Mouse (Mus musculus) forebrain, postnatal 0 days (tissue): ENCODE results near the gene Lats1. TPM values are rescaled to one million over a fixed set of nuclear protein-coding genes. Genes with fewer than 3 reads are reported as not detected.

Source experiments
- ATAC-seq: fragments of 200-750 bp; cut with Nextera tagmentation; 2 replicates; pipeline ENCODE4 v1.8.0; 2017; ENCODE audit warnings: mild to moderate bottlenecking, moderate library complexity
- DNase-seq: peaks from one replicate; pipeline ENCODE4 v3.0.0-alpha.2; 2015
- H3K27ac ChIP-seq: fragments of 300-500 bp; sonication (generic); 2 replicates; pipeline ENCODE4 v1.5.1; 2014; ENCODE audit warnings: low read depth, mild to moderate bottlenecking, antibody characterized with exemption, low read length, moderate library complexity, mixed read lengths
- H3K27me3 ChIP-seq: fragments of 300-500 bp; sonication (generic); 2 replicates; pipeline ENCODE4 v1.6.1; 2014; ENCODE audit warnings: mild to moderate bottlenecking, low read length, mixed read lengths; ENCODE audit not compliant: insufficient read depth
- H3K36me3 ChIP-seq: fragments of 300-500 bp; sonication (generic); 2 replicates; pipeline ENCODE4 v1.6.1; 2014; ENCODE audit warnings: mild to moderate bottlenecking, moderate library complexity; ENCODE audit not compliant: insufficient read depth
- H3K4me1 ChIP-seq: fragments of 300-500 bp; sonication (generic); 2 replicates; pipeline ENCODE4 v1.6.1; 2014; ENCODE audit warnings: antibody characterized with exemption; ENCODE audit not compliant: insufficient read depth
- H3K4me2 ChIP-seq: fragments of 300-500 bp; sonication (generic); 2 replicates; pipeline ENCODE4 v1.6.1; 2014; ENCODE audit warnings: low read depth, mild to moderate bottlenecking, moderate library complexity
- H3K4me3 ChIP-seq: fragments of 300-500 bp; sonication (generic); 2 replicates; pipeline ENCODE4 v1.5.1; 2014; ENCODE audit warnings: low read depth, low read length, mixed read lengths
- H3K9ac ChIP-seq: fragments of 300-500 bp; sonication (generic); 2 replicates; pipeline ENCODE4 v1.6.1; 2014; ENCODE audit warnings: mild to moderate bottlenecking
- H3K9me3 ChIP-seq: fragments of 300-500 bp; sonication (generic); 2 replicates; pipeline ENCODE4 v1.6.1; 2016; ENCODE audit warnings: low read length
- CTCF ChIP-seq: sonication (generic); IDR thresholded peaks from 2 replicates; pipeline ENCODE4 v1.5.1; 2016; ENCODE audit warnings: antibody characterized with exemption, control low read depth, low read depth
- WGBS: fragments of 180-500 bp; shearing (Covaris S2); extraction: QIAGEN DNeasy Blood & Tissue Kit; methylation state at CpG from one replicate; pipeline ENCODE4 v1.1.7; 2014; 5-methylcytosine and 5-hydroxymethylcytosine counted together
- polyA plus RNA-seq: library from polyadenylated mRNA; unstranded; fragments of >200 nt; fragmentation: Nextera tagmentation; extraction: Ambion mirVana; gene quantifications from 2 replicates; pipeline ENCODE4 v1.2.1, GENCODE M21; 2015
- total RNA-seq: library from RNA; depleted of rRNA; stranded (reverse); fragments of >200 nt; gene quantifications from 2 replicates; pipeline ENCODE4 v1.2.3, GENCODE M21; 2014; rRNA removed

The Lats1 gene
- total RNA-seq (38.3 and 54.6 TPM in 2 replicates), polyA plus RNA-seq (5.0 and 7.4 TPM in 2 replicates)

DNA sequence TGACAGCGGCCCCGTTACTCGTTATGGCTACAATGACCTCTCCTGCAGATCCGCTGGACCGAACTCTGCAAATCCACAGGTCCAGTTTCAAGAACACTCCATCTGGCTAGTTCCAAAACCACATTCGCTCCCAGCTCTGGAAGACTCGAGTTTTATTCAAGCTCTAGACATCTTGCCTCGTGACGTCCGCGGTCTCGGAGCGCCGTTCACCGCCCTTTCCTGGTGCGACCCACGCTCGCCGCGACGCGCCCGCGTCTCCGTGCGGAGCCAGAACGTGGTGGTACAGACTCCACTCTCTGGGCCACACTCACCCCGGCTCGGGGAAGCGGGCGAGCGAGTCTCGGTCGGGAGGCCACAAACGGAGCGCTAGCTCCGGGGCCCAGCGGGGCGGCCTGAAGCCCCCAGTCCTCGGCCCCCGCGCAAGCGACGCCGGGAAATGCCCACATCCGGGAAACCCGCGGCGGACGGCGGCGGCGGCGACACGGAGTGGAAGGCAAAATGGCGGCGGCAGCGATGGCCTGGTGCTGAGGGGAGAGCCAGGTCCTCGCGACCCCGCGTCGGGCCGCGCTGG, at the start of gene Lats1, which contains the start of gene Pcmt1:
Lats1 (plus strand) TSS at position 484 of the 571 bp plus-strand sequence.
Pcmt1 (minus strand) TSS at position 406 of the 571 bp plus-strand sequence.
- H3K9me3 ChIP-seq = no peaks in the 10 kb centered on the region
- peak within 1 kb of the TSS; percentile 99 for H3K4me3 ChIP-seq
- 2% methylated on average over 65 of the region's 65 CpGs for WGBS
- ATAC-seq (peak; percentile 92), DNase-seq (peak; percentile 89)
- H3K4me2 ChIP-seq = peak within 1 kb of the TSS; percentile 76
- peak within 1 kb of the TSS; percentile 97 for H3K27ac ChIP-seq
- peaks cover 25% of the 10 kb centered on the region for H3K4me1 ChIP-seq
- peak within 1 kb of the TSS; percentile 98 for H3K9ac ChIP-seq
- no peaks in the 10 kb centered on the region for H3K27me3 ChIP-seq
- H3K36me3 ChIP-seq = 0 out of 2 replicates have a peak, but pooled peaks cover 14% of the 10 kb centered on the region
- no peak for TF ChIP-seq CTCF

DNA sequence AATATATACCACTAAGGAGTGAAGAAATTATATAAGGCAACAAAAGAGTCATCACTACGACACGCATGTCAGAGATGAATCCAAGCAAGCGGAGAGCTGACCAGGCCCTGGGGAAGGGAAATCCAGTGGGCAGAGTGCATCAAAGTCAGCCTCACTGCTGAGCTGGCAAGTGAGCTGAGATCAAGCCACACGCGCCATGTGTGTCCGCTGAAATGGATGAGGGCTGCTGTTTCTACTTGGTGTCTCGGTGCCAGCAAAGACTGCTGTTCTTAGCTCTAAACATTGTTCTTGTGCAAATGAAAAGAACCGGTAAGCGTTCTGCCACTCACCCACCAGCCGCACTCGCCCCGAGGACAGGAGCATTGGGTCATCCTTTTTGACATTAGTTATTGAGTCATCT, 40.6 kb upstream of the Lats1 start:
- H3K27ac ChIP-seq = no peak overlapping the region
- H3K4me2 ChIP-seq = no peak overlapping the region
- no peak for ATAC-seq
- no peak overlapping the region for H3K9ac ChIP-seq
- H3K36me3 ChIP-seq = peaks cover 51% of the 10 kb centered on the region
- H3K4me3 ChIP-seq = no peak overlapping the region
- no peak for DNase-seq
- no peaks in the 10 kb centered on the region for H3K4me1 ChIP-seq
- TF ChIP-seq CTCF = no peak
- H3K27me3 ChIP-seq = no peaks in the 10 kb centered on the region
- no peaks in the 10 kb centered on the region for H3K9me3 ChIP-seq
- WGBS = 96% methylated on average over 12 of the region's 12 CpGs

DNA sequence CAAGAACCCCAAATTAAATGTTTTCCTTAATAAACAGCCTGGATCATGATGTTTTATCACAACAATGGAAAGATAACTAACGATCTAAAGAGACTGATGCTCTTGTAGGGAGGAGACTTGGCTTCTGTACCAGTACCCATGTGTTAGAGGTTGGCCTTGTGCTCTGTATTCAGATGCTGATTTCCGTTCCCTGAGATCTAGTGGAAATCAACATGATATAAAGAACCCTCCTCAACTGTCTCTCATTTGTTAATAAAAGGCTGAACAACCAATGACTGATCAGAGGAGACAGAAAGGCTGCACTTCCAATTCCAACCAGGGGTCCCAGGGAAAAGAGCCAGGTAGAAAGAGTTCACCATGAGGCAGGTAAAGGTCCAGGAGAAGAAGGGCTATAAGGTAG, 35.1 kb upstream of the Lats1 start:
- Histone ChIP-seq H3K4me3 (no peak overlapping the region), H3K4me1 (no peaks in the 10 kb centered on the region), H3K9ac (no peak overlapping the region), H3K36me3 (peaks cover 49% of the 10 kb centered on the region), H3K9me3 (no peaks in the 10 kb centered on the region), H3K4me2 (no peak overlapping the region), H3K27ac (no peak overlapping the region), H3K27me3 (no peaks in the 10 kb centered on the region)
- WGBS = 75% methylated on average over 2 of the region's 2 CpGs
- no peak for DNase-seq
- no peak for TF ChIP-seq CTCF
- ATAC-seq = no peak

DNA sequence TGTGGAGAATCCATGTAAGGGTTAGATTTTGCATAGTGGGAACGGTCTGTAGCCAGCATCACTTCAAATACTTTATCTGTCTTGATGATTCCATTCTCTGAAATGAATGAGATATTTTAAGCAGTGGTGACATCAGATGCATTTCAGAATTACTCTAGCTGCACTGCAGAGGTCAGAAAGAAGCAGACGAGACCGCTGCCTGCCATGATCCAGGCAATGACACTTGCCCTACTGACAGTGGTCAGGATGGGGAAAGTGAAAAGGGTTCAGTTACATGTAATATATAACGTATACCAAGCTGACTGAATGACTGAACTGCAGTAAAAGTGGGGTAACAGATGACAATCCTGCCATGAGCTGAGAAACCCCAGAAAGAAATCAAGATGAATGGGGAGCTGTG, 32.0 kb upstream of the Lats1 start:
- Histone ChIP-seq H3K27ac (no peak overlapping the region), H3K4me2 (no peak overlapping the region), H3K27me3 (no peaks in the 10 kb centered on the region), H3K9ac (no peak overlapping the region), H3K9me3 (no peaks in the 10 kb centered on the region), H3K36me3 (peaks cover 29% of the 10 kb centered on the region), H3K4me1 (no peaks in the 10 kb centered on the region), H3K4me3 (no peak overlapping the region)
- TF ChIP-seq CTCF = no peak
- no peak for ATAC-seq
- WGBS = 86% methylated on average over 4 of the region's 4 CpGs
- no peak for DNase-seq

DNA sequence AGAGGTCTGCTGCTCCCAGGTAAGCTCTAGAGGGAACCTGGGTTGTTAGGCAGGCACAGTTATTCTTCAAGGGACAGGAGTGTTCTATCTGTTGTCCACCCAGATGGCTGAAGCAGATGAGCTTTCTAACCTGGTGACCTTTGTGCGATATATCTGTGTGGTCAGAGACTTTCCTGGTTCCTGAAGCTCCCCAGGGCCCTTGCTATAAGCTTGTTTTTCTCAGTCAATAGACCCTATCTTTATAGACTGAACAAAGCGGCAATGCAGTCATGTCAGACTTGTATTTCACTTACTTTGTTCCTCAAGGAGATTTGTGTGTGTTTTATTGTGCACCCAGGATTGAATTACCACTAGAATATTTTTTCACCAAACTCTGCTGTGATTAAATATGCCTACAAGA, 30.0 kb upstream of the Lats1 start:
- no peak for TF ChIP-seq CTCF
- WGBS = 94% methylated on average over 2 of the region's 2 CpGs
- H3K9me3 ChIP-seq = no peaks in the 10 kb centered on the region
- no peak overlapping the region for H3K27ac ChIP-seq
- no peak overlapping the region for H3K4me3 ChIP-seq
- H3K4me1 ChIP-seq = no peaks in the 10 kb centered on the region
- peaks cover 21% of the 10 kb centered on the region for H3K36me3 ChIP-seq
- H3K9ac ChIP-seq = no peak overlapping the region
- no peak overlapping the region for H3K4me2 ChIP-seq
- DNase-seq (no peak), ATAC-seq (no peak)
- no peaks in the 10 kb centered on the region for H3K27me3 ChIP-seq

DNA sequence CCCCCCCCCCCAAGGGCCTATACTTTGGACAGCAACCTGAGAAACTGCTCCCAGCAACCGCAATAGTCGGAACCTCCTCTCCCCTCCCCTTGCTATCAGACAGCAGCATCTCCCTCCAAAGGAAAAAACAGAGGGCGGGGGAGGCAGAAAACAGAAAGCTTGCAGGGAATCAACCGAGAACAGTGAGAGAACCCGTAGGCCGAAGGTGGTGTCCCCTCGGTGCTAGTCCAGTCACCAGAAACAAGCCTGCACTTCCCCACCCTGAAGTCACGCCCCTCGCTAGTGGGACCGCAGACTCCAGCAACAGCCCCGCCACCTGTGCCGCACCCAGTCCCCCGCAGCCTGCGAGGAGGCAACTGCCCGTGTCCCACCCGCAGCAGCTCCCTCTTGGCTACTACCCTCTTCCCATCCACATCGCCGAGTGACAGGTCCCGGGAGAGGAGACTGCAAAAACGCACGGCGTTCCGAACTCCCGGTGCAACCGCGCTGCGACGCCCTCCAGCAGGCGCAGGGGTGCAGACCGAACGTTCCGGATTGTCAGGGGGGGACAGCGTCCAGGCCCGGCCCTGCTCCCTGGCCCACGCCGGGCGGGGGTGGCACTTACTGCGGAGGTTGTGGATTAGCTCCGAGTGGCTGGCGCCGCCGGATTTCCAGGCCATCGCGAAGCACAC, 18.4 kb upstream of the Lats1 start:
- DNase-seq (no peak), ATAC-seq (peak; percentile 75)
- peak overlapping the region; percentile 97 for H3K9ac ChIP-seq
- WGBS = 1% methylated on average over 44 of the region's 44 CpGs
- peak overlapping the region; percentile 92 for H3K27ac ChIP-seq
- H3K27me3 ChIP-seq = no peaks in the 10 kb centered on the region
- H3K4me1 ChIP-seq = peaks cover 7% of the 10 kb centered on the region; the same call in 1 of the 2 replicates
- H3K9me3 ChIP-seq = no peaks in the 10 kb centered on the region
- peak overlapping the region; percentile 76 for H3K4me3 ChIP-seq
- no peaks in the 10 kb centered on the region for H3K36me3 ChIP-seq
- peak overlapping the region; percentile 77 for H3K4me2 ChIP-seq
- peak; percentile 18; the same call in 1 of the 2 replicates for TF ChIP-seq CTCF
